Mouse (Mus musculus) embryonic facial prominence, embryonic 10.5 days (tissue): ENCODE results near the gene Trappc3. TPM values are rescaled to one million over a fixed set of nuclear protein-coding genes. Genes with fewer than 3 reads are reported as not detected.
A peak's percentile ranks its signal among the peaks of the same experiment; 100 is the strongest.
"Not testable (repeated sequence)": the region's sequence is repeated elsewhere in the genome, so short reads cannot be mapped to it uniquely, and the experiment has no call there.

ENCODE experiments used
- DNase-seq: peaks from one replicate; pipeline ENCODE4 v3.0.0-alpha.2; 2017; ENCODE audit warnings: low spot score
- H3K27ac ChIP-seq: fragments of 300-500 bp; sonication (generic); replicated peaks from 2 replicates; pipeline ENCODE4 v1.5.1; 2016; ENCODE audit warnings: mild to moderate bottlenecking
- H3K27me3 ChIP-seq: fragments of 300-500 bp; sonication (generic); replicated peaks from 2 replicates; pipeline ENCODE4 v1.6.1; 2016; ENCODE audit warnings: low read depth, mild to moderate bottlenecking; ENCODE audit not compliant: poor library complexity, severe bottlenecking
- H3K36me3 ChIP-seq: fragments of 300-500 bp; sonication (generic); replicated peaks from 2 replicates; pipeline ENCODE4 v1.6.1; 2016; ENCODE audit warnings: mild to moderate bottlenecking, moderate library complexity
- H3K4me1 ChIP-seq: fragments of 300-500 bp; sonication (generic); 2 replicates; pipeline ENCODE4 v1.6.1; 2016
- H3K4me3 ChIP-seq: fragments of 300-500 bp; sonication (generic); 2 replicates; pipeline ENCODE4 v1.5.1; 2016; ENCODE audit warnings: mild to moderate bottlenecking, moderate library complexity
- H3K9me3 ChIP-seq: fragments of 300-500 bp; sonication (generic); 2 replicates; pipeline ENCODE4 v1.6.1; 2016; ENCODE audit warnings: mild to moderate bottlenecking
- WGBS: fragments of 180-500 bp; shearing (Covaris S2); methylation state at CpG from one replicate; pipeline ENCODE4 v1.1.7; 2016; 5-methylcytosine and 5-hydroxymethylcytosine counted together
- polyA plus RNA-seq: library from polyadenylated mRNA; unstranded; fragments of >200 nt; fragmentation: Nextera tagmentation; extraction: Ambion mirVana; gene quantifications from 2 replicates; pipeline ENCODE4 v1.2.1, GENCODE M21; 2016

The Trappc3 gene
- polyA plus RNA-seq = 91.8 and 92.3 TPM in 2 replicates

DNA sequence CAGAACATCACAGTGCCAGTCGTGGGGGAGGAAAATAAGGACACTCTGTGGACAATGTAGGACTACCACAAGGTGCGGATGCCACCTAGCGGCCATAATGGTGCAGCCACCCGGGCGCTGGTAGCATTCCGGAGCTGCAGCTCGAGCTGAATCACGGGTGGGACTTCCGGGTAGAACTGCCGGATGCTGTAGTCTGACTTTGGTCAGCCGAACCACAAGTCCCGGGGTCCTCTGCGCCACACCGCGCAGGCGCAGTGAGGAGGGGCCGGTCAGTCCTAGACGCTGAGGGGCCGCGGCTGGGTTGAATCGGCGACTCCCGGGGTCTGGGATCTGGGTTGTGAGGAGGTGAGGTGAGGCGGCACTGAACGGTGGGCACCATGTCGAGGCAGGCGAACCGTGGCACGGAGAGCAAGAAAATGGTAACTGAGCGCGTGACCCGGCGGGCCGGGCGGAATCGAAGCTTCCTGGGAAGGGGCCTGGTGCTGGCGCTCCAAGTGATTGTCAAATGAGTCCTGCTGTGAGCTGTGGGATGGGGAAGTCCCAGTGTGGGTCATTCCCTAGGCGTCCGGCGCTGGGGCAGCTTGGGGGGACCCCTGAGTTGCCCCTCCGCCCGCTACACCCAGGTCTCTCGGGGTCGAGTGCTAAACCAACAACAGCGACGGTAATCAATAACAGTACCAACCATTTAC is at the start of gene Trappc3:
TSS of gene Trappc3 (plus strand) at position 207 of the 689 bp plus-strand sequence.
- Histone ChIP-seq H3K4me3 (peak within 1 kb of the TSS; percentile 90), H3K9me3 (no peaks in the 10 kb centered on the region), H3K27ac (peak within 1 kb of the TSS; percentile 91), H3K36me3 (peaks cover 5% of the 10 kb centered on the region; the same call in 1 of the 2 replicates), H3K27me3 (no peaks in the 10 kb centered on the region), H3K4me1 (peaks cover 60% of the 10 kb centered on the region)
- under 1% methylated on average over 46 of the region's 46 CpGs for WGBS
- DNase-seq = peak; percentile 99

DNA sequence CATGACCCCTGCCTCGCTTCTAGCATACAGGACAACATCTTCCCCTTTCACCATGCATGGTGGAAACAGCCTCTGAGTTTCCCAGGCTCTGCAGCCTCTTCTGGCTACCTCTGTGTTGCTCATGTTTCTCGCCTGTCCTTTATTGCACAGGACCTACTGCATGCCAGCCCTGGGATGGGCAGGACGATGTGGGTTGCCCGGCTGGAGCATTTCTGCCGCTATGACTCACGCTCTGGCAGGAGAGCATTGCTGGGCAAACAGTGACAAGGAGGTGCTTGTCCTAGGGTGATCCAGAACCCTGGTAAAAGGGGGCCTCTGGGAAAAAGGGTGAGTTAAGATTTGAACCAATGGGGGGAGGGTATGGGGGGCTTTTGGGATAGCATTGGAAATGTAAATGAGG is 44.4 kb upstream of the Trappc3 start:
- Histone ChIP-seq H3K4me3 (no peak overlapping the region), H3K9me3 (no peaks in the 10 kb centered on the region), H3K27me3 (no peaks in the 10 kb centered on the region), H3K4me1 (no peaks in the 10 kb centered on the region), H3K27ac (no peak overlapping the region), H3K36me3 (no peaks in the 10 kb centered on the region)
- DNase-seq = no peak
- WGBS = 87% methylated on average over 6 of the region's 6 CpGs

DNA sequence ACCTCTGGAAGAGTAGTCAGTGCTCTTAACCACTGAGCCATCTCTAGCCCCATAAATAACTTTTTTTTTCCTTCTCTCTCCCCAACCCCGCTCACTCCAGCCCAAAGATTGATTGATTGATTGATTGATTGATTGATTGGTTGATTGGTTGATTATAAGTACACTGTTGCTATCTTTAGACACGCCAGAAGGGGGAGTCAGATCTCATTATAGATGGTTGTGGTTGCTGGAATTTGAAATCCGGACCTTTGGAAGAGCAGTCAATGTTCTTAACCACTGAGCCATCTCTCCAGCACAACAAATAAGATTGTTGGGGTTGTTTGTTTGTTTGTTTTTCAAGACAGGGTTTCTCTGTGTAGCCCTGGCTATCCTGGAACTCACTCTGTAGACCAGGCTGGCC is 42.6 kb upstream of the Trappc3 start:
- WGBS = 68% methylated on average over 3 of the region's 3 CpGs
- DNase-seq = not testable (repeated sequence)

DNA sequence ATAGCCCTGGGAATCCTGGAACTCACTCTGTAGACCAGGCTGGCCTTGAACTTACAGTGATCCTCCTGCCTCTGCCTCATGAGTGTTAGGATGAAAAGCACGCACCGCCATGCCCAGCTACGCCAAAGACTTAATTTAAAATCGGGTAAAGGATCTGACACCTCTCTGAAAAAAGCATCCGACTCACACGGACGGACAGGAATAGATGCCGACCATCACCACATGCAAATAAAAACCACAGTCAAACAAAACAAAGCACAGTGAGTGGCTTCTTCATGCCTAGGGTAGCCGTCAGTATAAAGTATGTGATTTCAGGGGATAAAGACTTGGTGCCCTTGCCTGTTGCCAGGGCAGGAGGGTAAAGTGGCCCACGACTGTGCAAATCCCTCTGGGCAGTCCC is 42.1 kb upstream of the Trappc3 start:
- H3K27ac ChIP-seq = no peak overlapping the region
- H3K36me3 ChIP-seq = no peaks in the 10 kb centered on the region
- no peaks in the 10 kb centered on the region for H3K27me3 ChIP-seq
- no peak for DNase-seq
- H3K4me3 ChIP-seq = no peak overlapping the region
- WGBS = 91% methylated on average over 10 of the region's 10 CpGs
- no peaks in the 10 kb centered on the region for H3K9me3 ChIP-seq
- no peaks in the 10 kb centered on the region for H3K4me1 ChIP-seq

More for the DNA sequence above, 42.6 kb upstream of the Trappc3 start:
- not testable (repeated sequence) for H3K27me3 ChIP-seq, H3K4me1 ChIP-seq, H3K9me3 ChIP-seq, H3K27ac ChIP-seq, H3K36me3 ChIP-seq, H3K4me3 ChIP-seq

DNA sequence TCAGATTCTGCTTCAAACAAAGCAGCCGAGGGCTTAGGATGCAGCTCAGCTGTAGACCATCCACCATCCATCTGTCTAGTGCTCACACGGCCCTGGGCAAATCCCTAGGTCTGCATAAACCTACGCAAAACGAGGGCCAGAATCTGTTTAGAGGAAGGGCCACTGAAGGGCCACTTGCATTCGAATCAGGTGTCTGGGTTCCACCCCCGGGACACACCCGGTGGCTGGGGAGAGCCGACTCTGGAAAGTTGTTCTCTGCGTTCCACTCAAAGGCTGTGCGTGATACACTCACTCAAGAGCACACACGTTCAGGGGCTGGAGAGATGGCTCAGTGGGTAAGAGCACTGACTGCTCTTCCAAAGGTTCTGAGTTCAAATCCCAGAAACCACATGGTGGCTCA is 39.5 kb upstream of the Trappc3 start:
- DNase-seq = no peak
- no peak overlapping the region for H3K27ac ChIP-seq
- H3K4me1 ChIP-seq = peaks cover 7% of the 10 kb centered on the region
- H3K36me3 ChIP-seq = no peaks in the 10 kb centered on the region
- H3K4me3 ChIP-seq = no peak overlapping the region
- H3K27me3 ChIP-seq = no peaks in the 10 kb centered on the region
- 87% methylated on average over 11 of the region's 11 CpGs for WGBS
- H3K9me3 ChIP-seq = no peaks in the 10 kb centered on the region

DNA sequence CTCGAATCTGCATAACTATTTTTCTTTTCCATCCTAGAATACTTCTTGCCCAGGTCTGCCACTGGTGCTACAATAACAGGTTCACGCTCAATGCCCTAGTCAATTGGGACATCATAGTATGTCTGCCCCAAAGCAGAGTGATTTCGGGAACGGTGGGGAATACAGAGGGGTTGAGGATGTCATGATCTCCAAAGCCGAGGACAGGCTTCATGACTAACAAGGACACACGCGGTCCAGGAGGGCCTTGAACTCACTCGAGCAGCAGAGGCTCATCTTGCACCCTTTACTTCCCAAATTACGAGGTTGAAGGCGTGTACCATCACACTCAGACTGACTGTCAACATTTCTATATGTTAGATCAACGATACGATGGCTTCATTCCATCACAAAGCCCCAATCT is 35.5 kb upstream of the Trappc3 start:
- 55% methylated on average over 12 of the region's 12 CpGs for WGBS
- H3K27ac ChIP-seq = no peak overlapping the region
- H3K36me3 ChIP-seq = peaks cover 20% of the 10 kb centered on the region
- H3K4me1 ChIP-seq = peaks cover 15% of the 10 kb centered on the region
- no peaks in the 10 kb centered on the region for H3K27me3 ChIP-seq
- H3K4me3 ChIP-seq = no peak overlapping the region
- H3K9me3 ChIP-seq = no peaks in the 10 kb centered on the region
- no peak for DNase-seq

DNA sequence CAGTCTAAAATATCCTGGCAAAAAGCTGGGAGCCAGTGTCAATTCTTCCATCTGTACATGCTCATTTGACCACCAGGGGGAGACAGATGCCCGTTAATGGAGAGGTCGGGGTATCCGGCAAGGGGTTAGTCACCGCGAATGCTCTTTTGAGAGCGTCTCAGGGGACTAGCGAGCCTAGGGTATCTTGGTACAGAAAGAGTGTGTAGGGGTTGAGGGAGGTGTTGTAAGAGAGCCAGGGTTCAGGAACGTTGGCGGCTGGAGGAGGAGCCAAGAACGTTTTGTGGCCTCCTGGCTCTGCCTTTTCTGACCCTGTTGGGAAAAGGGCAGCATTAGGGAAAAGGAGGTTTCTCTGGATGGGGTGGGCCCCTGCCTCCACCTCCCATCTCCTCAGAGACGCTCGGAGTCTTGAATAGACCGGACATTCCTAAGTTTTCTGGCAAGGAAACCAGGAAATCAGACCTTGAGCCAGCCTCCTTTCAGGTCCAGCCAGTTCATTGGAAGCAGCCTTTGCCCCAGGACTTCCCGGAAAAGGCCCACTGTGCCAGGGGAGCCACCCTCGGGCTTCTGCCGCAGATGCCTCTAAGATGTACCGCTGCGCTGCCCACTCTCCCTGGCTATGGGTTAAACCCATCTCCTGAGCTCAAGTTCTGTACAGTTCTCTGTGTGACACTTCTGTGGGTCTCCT is 34.9 kb upstream of the Trappc3 start:
- H3K27ac ChIP-seq = peak overlapping the region; percentile 61
- H3K4me1 ChIP-seq = peaks cover 15% of the 10 kb centered on the region
- peak; percentile 87 for DNase-seq
- H3K4me3 ChIP-seq = peak overlapping the region; percentile 48
- no peaks in the 10 kb centered on the region for H3K9me3 ChIP-seq
- WGBS = 9% methylated on average over 18 of the region's 18 CpGs
- peaks cover 26% of the 10 kb centered on the region for H3K36me3 ChIP-seq
- H3K27me3 ChIP-seq = no peaks in the 10 kb centered on the region

DNA sequence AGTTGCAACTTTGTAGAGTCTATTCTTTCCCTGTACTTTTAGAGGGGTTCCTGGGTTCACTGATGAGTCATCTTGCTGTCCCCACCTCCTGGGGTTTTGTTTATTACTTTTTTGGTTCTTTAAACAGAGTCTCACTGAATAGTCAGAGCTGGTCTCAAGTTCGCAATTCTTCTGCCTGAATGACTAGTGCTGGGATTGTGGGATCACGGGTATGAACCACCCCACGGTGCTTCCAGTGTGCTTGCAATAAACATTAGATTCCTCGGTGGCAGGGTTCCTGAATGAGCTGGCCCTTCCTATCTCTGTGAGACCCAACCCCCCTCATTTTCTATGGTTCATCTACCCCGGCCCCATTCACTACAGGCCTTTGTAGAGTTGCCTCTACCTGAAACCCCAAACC is 34.0 kb upstream of the Trappc3 start:
- H3K27me3 ChIP-seq = no peaks in the 10 kb centered on the region
- H3K4me3 ChIP-seq = no peak overlapping the region
- H3K4me1 ChIP-seq = peaks cover 15% of the 10 kb centered on the region
- no peak overlapping the region for H3K27ac ChIP-seq
- peaks cover 35% of the 10 kb centered on the region for H3K36me3 ChIP-seq
- H3K9me3 ChIP-seq = no peaks in the 10 kb centered on the region
- no peak for DNase-seq
- 39% methylated on average over 5 of the region's 5 CpGs for WGBS

DNA sequence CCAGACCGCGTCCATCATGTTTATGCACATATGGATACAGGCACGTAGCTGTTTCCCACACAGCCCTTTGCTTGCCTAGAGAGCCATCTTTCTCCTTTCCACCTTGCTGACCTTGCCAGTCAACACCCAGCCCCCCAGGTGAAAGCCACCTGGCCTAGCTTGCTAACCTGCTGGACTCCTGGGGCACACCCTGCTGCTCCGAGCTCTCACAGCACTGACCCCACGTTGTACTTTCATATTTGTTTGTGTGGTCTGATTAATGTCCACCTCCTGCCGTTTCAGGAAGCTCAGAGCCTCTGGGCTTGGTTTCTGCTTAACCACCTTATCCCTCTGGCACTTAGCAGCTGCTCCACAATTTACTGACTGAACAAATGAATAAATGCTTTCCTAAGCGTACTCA is 32.2 kb upstream of the Trappc3 start:
- peaks cover 15% of the 10 kb centered on the region for H3K4me1 ChIP-seq
- DNase-seq = no peak
- no peak overlapping the region for H3K4me3 ChIP-seq
- peaks cover 53% of the 10 kb centered on the region for H3K36me3 ChIP-seq
- no peaks in the 10 kb centered on the region for H3K27me3 ChIP-seq
- H3K27ac ChIP-seq = no peak overlapping the region
- H3K9me3 ChIP-seq = no peaks in the 10 kb centered on the region
- WGBS = 79% methylated on average over 7 of the region's 7 CpGs

DNA sequence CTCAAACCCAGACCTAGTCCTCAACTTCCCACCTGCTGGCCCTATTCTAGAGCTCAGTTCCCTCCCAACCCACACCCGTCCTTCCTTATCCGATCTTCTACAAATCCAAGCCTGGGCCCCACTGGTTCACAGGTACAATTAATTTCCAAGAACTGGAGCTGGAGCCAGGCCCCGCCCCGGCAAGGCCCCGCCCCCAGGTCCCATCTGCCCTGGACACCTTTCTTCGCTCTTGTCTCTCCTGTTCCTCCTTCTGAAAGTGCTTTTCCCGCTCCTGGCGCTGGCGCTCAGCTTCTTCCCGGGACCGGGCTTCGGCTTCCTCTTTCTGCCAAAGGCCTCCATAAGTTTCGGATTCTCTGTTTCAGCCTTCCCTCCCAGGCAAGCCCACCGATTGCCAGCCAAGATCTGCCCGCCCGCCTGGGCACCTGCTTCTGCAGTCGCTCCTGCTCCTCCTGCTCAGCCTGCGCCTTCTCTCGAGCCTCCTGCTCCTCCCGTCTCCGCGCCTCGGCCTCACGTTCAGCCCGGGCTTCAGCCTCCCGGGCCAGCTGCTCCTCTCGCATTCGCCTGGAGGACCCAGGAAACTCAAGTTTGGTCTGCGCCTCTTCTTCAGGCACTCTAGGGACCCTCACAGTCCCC is 28.3 kb upstream of the Trappc3 start:
- Histone ChIP-seq H3K36me3 (peaks cover 92% of the 10 kb centered on the region), H3K27ac (no peak overlapping the region), H3K9me3 (no peaks in the 10 kb centered on the region), H3K4me1 (peaks cover 18% of the 10 kb centered on the region), H3K4me3 (no peak overlapping the region), H3K27me3 (no peaks in the 10 kb centered on the region)
- no peak for DNase-seq
- WGBS = 90% methylated on average over 29 of the region's 29 CpGs

DNA sequence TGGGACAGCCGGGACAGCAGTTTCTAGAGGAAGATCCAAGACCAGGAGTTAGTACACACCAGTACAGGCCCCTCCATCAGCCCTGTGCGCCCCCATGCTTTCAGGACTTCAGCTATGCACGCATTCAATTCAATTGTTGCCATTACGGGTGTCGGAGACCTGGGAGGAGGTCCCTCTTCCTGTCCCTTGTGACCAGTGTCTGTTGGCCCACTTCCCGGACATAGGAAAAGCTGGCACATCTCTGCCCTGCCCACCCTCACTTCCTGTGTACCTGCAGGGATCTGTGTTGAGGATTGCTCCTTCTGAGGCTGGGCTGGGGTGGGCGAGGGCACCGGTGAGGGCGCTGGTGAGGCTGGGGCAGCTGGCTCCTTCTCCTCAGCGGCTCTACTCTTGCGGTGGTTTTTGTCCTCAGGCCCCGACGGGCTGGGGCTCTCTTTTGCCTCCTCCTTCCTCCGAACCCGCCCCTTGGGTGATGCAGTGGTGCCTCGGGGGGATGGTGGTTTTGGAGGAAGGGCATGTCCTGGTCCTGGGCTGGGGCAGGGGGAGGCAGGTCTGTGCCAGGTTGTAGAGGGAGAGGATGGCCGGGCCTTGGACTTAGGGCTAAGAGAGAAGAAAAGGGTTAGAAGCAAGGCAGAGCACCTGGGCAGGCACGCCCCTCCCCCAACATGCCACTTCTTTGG is 27.5 kb upstream of the Trappc3 start:
- Histone ChIP-seq H3K4me1 (peaks cover 18% of the 10 kb centered on the region), H3K27me3 (no peaks in the 10 kb centered on the region), H3K36me3 (peaks cover 100% of the 10 kb centered on the region), H3K27ac (no peak overlapping the region), H3K9me3 (no peaks in the 10 kb centered on the region), H3K4me3 (no peak overlapping the region)
- WGBS = 87% methylated on average over 18 of the region's 18 CpGs
- no peak for DNase-seq

DNA sequence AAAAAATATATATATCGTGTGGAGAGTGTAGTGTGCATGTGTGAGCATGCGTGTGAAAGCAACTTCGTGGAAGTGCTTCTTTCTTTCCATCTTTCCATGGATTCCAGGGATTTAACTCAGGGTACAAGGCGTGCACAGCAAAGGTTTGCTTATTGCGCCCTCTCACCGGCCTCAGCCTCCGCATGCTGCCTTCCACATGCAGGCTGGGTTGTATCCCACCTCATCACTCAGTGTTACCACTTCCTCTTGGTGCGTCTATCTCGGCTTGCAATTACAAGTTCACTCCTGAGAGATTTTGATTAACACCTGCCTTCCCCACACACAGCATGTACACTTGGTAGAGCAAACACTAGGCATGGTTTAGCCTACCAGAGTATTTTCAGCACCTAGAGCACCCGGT is 26.9 kb upstream of the Trappc3 start:
- Histone ChIP-seq H3K27ac (no peak overlapping the region), H3K4me1 (peaks cover 18% of the 10 kb centered on the region), H3K36me3 (peaks cover 100% of the 10 kb centered on the region), H3K9me3 (no peaks in the 10 kb centered on the region), H3K4me3 (no peak overlapping the region), H3K27me3 (no peaks in the 10 kb centered on the region)
- WGBS = 93% methylated on average over 10 of the region's 10 CpGs
- no peak for DNase-seq
